8 mouse cellular contexts compared by ENCODE assay signal in genomic region chr13:23518885-23519284, GRCm38 (mm10). TPM values are rescaled to one million over a fixed set of nuclear protein-coding genes. Genes with fewer than 3 reads are reported as not detected.
DNase-seq lines count a peak whose midpoint lies in the region; ATAC-seq and TF ChIP-seq lines count a peak whose summit lies in the region.

No protein-coding gene starts in this region.

- peak overlapping the region; percentile 96 for H3K4me2 ChIP-seq in heart, embryonic 14.5 days (ENCODE audit: low read length)
- H3K4me2 ChIP-seq in stomach, embryonic 14.5 days (replicated peaks; ENCODE audit: low read depth, low read length): peak overlapping the region; percentile 72

- H3K4me3 ChIP-seq in erythroblast, embryonic 14.5 days (replicated peaks): peak overlapping the region; percentile 71
- H3K4me3 ChIP-seq in heart, embryonic 14.5 days (ENCODE audit: control insufficient read depth in 1 of 2, insufficient read depth in 1 of 2, low read depth in 1 of 2, low read length in 2 of 2): peak overlapping the region; percentile 26 to 62; a peak in 3 of 4 replicates
- peak overlapping the region; percentile 24; the same call in 1 of the 2 replicates for H3K4me3 ChIP-seq in liver, adult 2 months (ENCODE audit: insufficient read depth, low read depth, low read length)
- H3K4me3 ChIP-seq in stomach, embryonic 14.5 days (ENCODE audit: low read depth, low read length): peak overlapping the region; percentile 55

- peak overlapping the region; percentile 45 to 58 for H3K27ac ChIP-seq in heart, embryonic 14.5 days (replicated peaks in 1 of 2; ENCODE audit: control insufficient read depth in 1 of 2, insufficient read depth in 1 of 2, low read depth in 2 of 2, low read length in 2 of 2)
- H3K27ac ChIP-seq in liver, adult 2 months (replicated peaks; ENCODE audit: insufficient read depth, low read depth, low read length): no peak overlapping the region
- H3K27ac ChIP-seq in stomach, embryonic 14.5 days (ENCODE audit: low read length): no peak overlapping the region

- no peak for TF ChIP-seq POLR2A in liver, adult 2 months (IDR thresholded peaks at IDR 0.05; ENCODE audit: extremely low read depth, insufficient read depth, low read length)

- no peaks in the 10 kb centered on the region for H3K79me2 ChIP-seq in liver, adult 2 months (ENCODE audit: control insufficient read depth, insufficient read depth, low read length)

- no peaks in the 10 kb centered on the region for H3K27me3 ChIP-seq in erythroblast, embryonic 14.5 days (ENCODE audit: control insufficient read depth)
- H3K27me3 ChIP-seq in heart, embryonic 14.5 days (ENCODE audit: control insufficient read depth, insufficient read depth, low read length): no peaks in the 10 kb centered on the region
- no peaks in the 10 kb centered on the region for H3K27me3 ChIP-seq in liver, adult 2 months (ENCODE audit: control insufficient read depth, insufficient read depth, low read length)
- H3K27me3 ChIP-seq in stomach, embryonic 14.5 days (ENCODE audit: control insufficient read depth, insufficient read depth, low read length): no peaks in the 10 kb centered on the region

- DNase-seq in 416B (ENCODE audit: low read depth): peak; percentile 93
- DNase-seq in adrenal gland, postnatal 25 days: peak; percentile 61
- peak; percentile 80 for DNase-seq in kidney, postnatal 10 days
- peak; percentile 77 for DNase-seq in liver, adult 2 months (ENCODE audit: extremely low read depth, low read depth, low spot score)
- peak; percentile 75 to 81 for DNase-seq in monocyte, adult 2 months (ENCODE audit: low read depth in 1 of 2, low spot score in 2 of 2)

- peaks cover 38% of the 10 kb centered on the region for H3K4me1 ChIP-seq in erythroblast, embryonic 14.5 days (ENCODE audit: control insufficient read depth)
- peaks cover 3 to 4% of the 10 kb centered on the region in 2 experiments; a peak in 2 of 4 replicates for H3K4me1 ChIP-seq in heart, embryonic 14.5 days (ENCODE audit: control insufficient read depth in 2 of 2, insufficient read depth in 2 of 2, low read length in 2 of 2)
- H3K4me1 ChIP-seq in liver, adult 2 months (ENCODE audit: control insufficient read depth, insufficient read depth, low read length): peaks cover 2% of the 10 kb centered on the region; the same call in 1 of the 2 replicates
- no peaks in the 10 kb centered on the region; the same call in 1 of the 2 replicates for H3K4me1 ChIP-seq in stomach, embryonic 14.5 days (ENCODE audit: control insufficient read depth, insufficient read depth, low read length)

- 0 out of 2 replicates have a peak, but pooled peaks have one; percentile 23 for ATAC-seq in heart, embryonic 14.5 days (ENCODE audit: insufficient number of reproducible peaks, insufficient read depth, low FRiP score, low read depth)
- ATAC-seq in stomach, embryonic 14.5 days (ENCODE audit: insufficient number of reproducible peaks, insufficient read depth, low FRiP score, low read depth): peak; percentile 51; the same call in 1 of the 2 replicates

- no peaks in the 10 kb centered on the region for H3K9me3 ChIP-seq in erythroblast, embryonic 14.5 days (ENCODE audit: control insufficient read depth, low read length)
- H3K9me3 ChIP-seq in heart, embryonic 14.5 days (ENCODE audit: control insufficient read depth, low read length): no peaks in the 10 kb centered on the region
- no peaks in the 10 kb centered on the region for H3K9me3 ChIP-seq in stomach, embryonic 14.5 days (ENCODE audit: control insufficient read depth, low read depth, low read length)

- H3K36me3 ChIP-seq in erythroblast, embryonic 14.5 days (ENCODE audit: control insufficient read depth): no peaks in the 10 kb centered on the region
- no peaks in the 10 kb centered on the region for H3K36me3 ChIP-seq in heart, embryonic 14.5 days (ENCODE audit: control insufficient read depth, insufficient read depth, low read length)
- H3K36me3 ChIP-seq in liver, adult 2 months (ENCODE audit: control insufficient read depth, insufficient read depth, low read length): no peaks in the 10 kb centered on the region
- H3K36me3 ChIP-seq in stomach, embryonic 14.5 days (ENCODE audit: control insufficient read depth, insufficient read depth, low read length): no peaks in the 10 kb centered on the region

- no peak for TF ChIP-seq CTCF in liver, adult 2 months (IDR thresholded peaks at IDR 0.05; ENCODE audit: low read depth, low read length)

- under 1% methylated on average over 6 of the region's 6 CpGs for WGBS in heart, embryonic 14.5 days
- 1% methylated on average over 6 of the region's 6 CpGs for WGBS in liver, adult 2 months
- 0% methylated on average over 6 of the region's 6 CpGs for WGBS in stomach, embryonic 14.5 days

- H3K9ac ChIP-seq in heart, embryonic 14.5 days (ENCODE audit: low read length): peak overlapping the region; percentile 55
- no peak overlapping the region for H3K9ac ChIP-seq in liver, adult 2 months (ENCODE audit: low read depth, low read length)
- H3K9ac ChIP-seq in stomach, embryonic 14.5 days (replicated peaks; ENCODE audit: low read depth, low read length): no peak overlapping the region

RNA-seq across cellular contexts. Expression of gene Hist1h4h, which starts 12.0 kb away (rescaled TPM):
- total RNA-seq in adrenal gland, postnatal 25 days (2021): 474 and 516 TPM in 2 replicates
- 10.1 and 19.7 TPM in 2 replicates for polyA plus RNA-seq in erythroblast, embryonic 14.5 days (2012)
- 7.5 and 8.5 TPM in 2 replicates for polyA plus RNA-seq in heart, embryonic 14.5 days (2014; fragmentation: Nextera tagmentation; extraction: Ambion mirVana)
- total RNA-seq in liver, adult 2 months (2014; rRNA removed): 706 and 873 TPM in 2 replicates
- 8.5 and 26.7 TPM in 2 replicates for polyA plus RNA-seq in liver, adult 2 months (2012; rRNA removed)
- 4.8 and 6.7 TPM in 2 replicates for polyA plus RNA-seq in stomach, embryonic 14.5 days (2014; fragmentation: Nextera tagmentation; extraction: Ambion mirVana)

RNA-seq across cellular contexts. Expression of gene Hist1h2af, which starts 14.8 kb away (rescaled TPM):
- total RNA-seq in adrenal gland, postnatal 25 days (2021): 63.3 and 106 TPM in 2 replicates
- 52.5 and 62.7 TPM in 2 replicates for polyA plus RNA-seq in erythroblast, embryonic 14.5 days (2012)
- polyA plus RNA-seq in heart, embryonic 14.5 days (2014; fragmentation: Nextera tagmentation; extraction: Ambion mirVana): 3.8 and 5.4 TPM in 2 replicates
- total RNA-seq in liver, adult 2 months (2014; rRNA removed): 9.2 and 13.4 TPM in 2 replicates
- polyA plus RNA-seq in liver, adult 2 months (2012; rRNA removed): 2.1 and 2.9 TPM in 2 replicates
- polyA plus RNA-seq in stomach, embryonic 14.5 days (2014; fragmentation: Nextera tagmentation; extraction: Ambion mirVana): 7.8 and 14.1 TPM in 2 replicates

RNA-seq across cellular contexts. Expression of gene Hist1h3g, which starts 16.3 kb away (rescaled TPM):
- 24.0 and 39.4 TPM in 2 replicates for total RNA-seq in adrenal gland, postnatal 25 days (2021)
- polyA plus RNA-seq in erythroblast, embryonic 14.5 days (2012): 8.8 and 11.7 TPM in 2 replicates
- 3.0 and 4.3 TPM in 2 replicates for polyA plus RNA-seq in heart, embryonic 14.5 days (2014; fragmentation: Nextera tagmentation; extraction: Ambion mirVana)
- 5.6 and 12.9 TPM in 2 replicates for total RNA-seq in liver, adult 2 months (2014; rRNA removed)
- 0.26 TPM in 1 of 2 replicates, not detected in the other for polyA plus RNA-seq in liver, adult 2 months (2012; rRNA removed)
- polyA plus RNA-seq in stomach, embryonic 14.5 days (2014; fragmentation: Nextera tagmentation; extraction: Ambion mirVana): 5.5 and 7.8 TPM in 2 replicates

RNA-seq across cellular contexts. Expression of gene Hist1h2bh, which starts 24.3 kb away (rescaled TPM):
- 6.6 and 6.8 TPM in 2 replicates for total RNA-seq in adrenal gland, postnatal 25 days (2021)
- 0.43 and 3.0 TPM in 2 replicates for polyA plus RNA-seq in erythroblast, embryonic 14.5 days (2012)
- polyA plus RNA-seq in heart, embryonic 14.5 days (2014; fragmentation: Nextera tagmentation; extraction: Ambion mirVana): 0.65 and 0.66 TPM in 2 replicates
- total RNA-seq in liver, adult 2 months (2014; rRNA removed): 1.3 and 1.5 TPM in 2 replicates
- 0.07 and 0.09 TPM in 2 replicates for polyA plus RNA-seq in liver, adult 2 months (2012; rRNA removed)
- 1.1 and 1.2 TPM in 2 replicates for polyA plus RNA-seq in stomach, embryonic 14.5 days (2014; fragmentation: Nextera tagmentation; extraction: Ambion mirVana)

RNA-seq across cellular contexts. Expression of gene Hist1h3f, which starts 25.0 kb away (rescaled TPM):
- total RNA-seq in adrenal gland, postnatal 25 days (2021): 33.9 and 36.7 TPM in 2 replicates
- polyA plus RNA-seq in erythroblast, embryonic 14.5 days (2012): 1.3 and 3.3 TPM in 2 replicates
- 0.65 and 0.72 TPM in 2 replicates for polyA plus RNA-seq in heart, embryonic 14.5 days (2014; fragmentation: Nextera tagmentation; extraction: Ambion mirVana)
- 11.1 and 14.2 TPM in 2 replicates for total RNA-seq in liver, adult 2 months (2014; rRNA removed)
- polyA plus RNA-seq in liver, adult 2 months (2012; rRNA removed): 0.29 and 0.30 TPM in 2 replicates
- 0.94 and 1.3 TPM in 2 replicates for polyA plus RNA-seq in stomach, embryonic 14.5 days (2014; fragmentation: Nextera tagmentation; extraction: Ambion mirVana)

Comparison
In these comparisons a context has a peak if more than half of its experiments do, and no peak if none do; other contexts are left out.
1. H3K27ac ChIP-seq: peak in heart, embryonic 14.5 days (2 of 2); none in liver, adult 2 months (single experiment) and stomach, embryonic 14.5 days (single experiment).
2. Peak in every context shown above with its lines, with median percentiles within 50 percentile points of each other: DNase-seq and H3K4me3 ChIP-seq.